Mouse (Mus musculus): ENCODE data around the gene Ms4a4b. TPM values are rescaled to one million over a fixed set of nuclear protein-coding genes. Genes with fewer than 3 reads are reported as not detected.

Ms4a4b gene
- polyA plus RNA-seq, 1 experiment from 2014 or later: not detected

DNA sequence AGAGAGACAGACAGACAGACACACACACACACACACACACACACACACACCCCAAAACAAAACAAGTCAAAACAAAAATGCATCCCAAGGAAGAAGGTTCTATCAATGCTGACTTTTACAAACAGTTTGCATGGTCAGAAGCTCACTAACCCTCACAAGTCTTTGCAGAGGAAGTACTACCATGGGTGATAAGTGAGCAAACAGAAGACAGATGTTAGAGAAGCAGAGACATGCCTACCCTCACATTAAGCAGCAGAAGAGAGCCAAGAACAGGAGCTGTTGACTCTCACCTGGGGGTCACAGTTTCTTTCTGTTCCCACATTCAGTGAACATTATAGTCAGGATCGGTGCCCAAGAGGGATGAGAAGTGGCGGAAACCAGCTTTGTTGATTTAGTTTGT lies 36.4 kb downstream of the Ms4a4b start:
- WGBS: 92% methylated on average over 2 of the region's 2 CpGs
- no peak for DNase-seq (ENCODE audit: low spot score)

DNA sequence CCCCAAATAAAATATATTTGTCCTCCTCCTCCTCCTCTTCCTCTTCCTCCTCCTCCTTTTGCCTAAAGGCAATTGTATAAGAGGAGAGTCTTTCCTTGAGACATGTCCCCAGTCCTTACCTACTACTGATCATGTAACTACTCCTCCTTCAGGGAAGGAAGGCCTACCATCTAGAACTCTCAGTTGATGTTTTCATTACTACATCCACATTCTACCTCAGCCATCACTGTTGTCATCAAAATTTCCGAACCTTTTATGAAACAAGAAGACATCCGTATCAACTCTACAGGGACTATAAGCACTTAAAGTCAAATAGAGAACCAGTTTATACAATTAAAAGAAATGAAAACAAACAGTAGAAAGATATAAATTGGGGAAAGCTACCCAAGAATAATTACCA lies 39.3 kb downstream of the Ms4a4b start:
- Histone ChIP-seq H3K27ac (replicated peaks; ENCODE audit: low read depth, low read length) (no peak overlapping the region), H3K9ac (ENCODE audit: low read length) (no peak overlapping the region), H3K27me3 (ENCODE audit: control insufficient read depth, insufficient read depth, low read length) (no peaks in the 10 kb centered on the region), H3K9me3 (ENCODE audit: control insufficient read depth, low read length) (no peaks in the 10 kb centered on the region), H3K4me1 (ENCODE audit: control insufficient read depth, insufficient read depth, low read length) (no peaks in the 10 kb centered on the region), H3K4me2 (ENCODE audit: low read depth, severe bottlenecking) (no peak overlapping the region), H3K4me3 (ENCODE audit: low read depth, low read length) (no peak overlapping the region), H3K36me3 (ENCODE audit: control insufficient read depth, insufficient read depth, low read length) (no peaks in the 10 kb centered on the region)
- DNase-seq (ENCODE audit: low spot score) (no peak), ATAC-seq (ENCODE audit: insufficient number of reproducible peaks, low FRiP score, low TSS enrichment, low read depth) (no peak)
- 84% methylated on average over 2 of the region's 2 CpGs for WGBS

More for the DNA sequence above, 36.4 kb downstream of the Ms4a4b start:
- H3K4me1 ChIP-seq (ENCODE audit: control insufficient read depth, insufficient read depth, low read length): no peaks in the 10 kb centered on the region
- H3K4me3 ChIP-seq (ENCODE audit: low read depth, low read length): no peak overlapping the region
- no peak overlapping the region for H3K9ac ChIP-seq (ENCODE audit: low read length)
- H3K27me3 ChIP-seq (ENCODE audit: control insufficient read depth, insufficient read depth, low read length): no peaks in the 10 kb centered on the region
- no peaks in the 10 kb centered on the region for H3K9me3 ChIP-seq (ENCODE audit: control insufficient read depth, low read length)
- no peak overlapping the region for H3K27ac ChIP-seq (replicated peaks; ENCODE audit: low read depth, low read length)
- ATAC-seq (ENCODE audit: insufficient number of reproducible peaks, low FRiP score, low TSS enrichment, low read depth): no peak
- no peak overlapping the region for H3K4me2 ChIP-seq (ENCODE audit: low read depth, severe bottlenecking)
- H3K36me3 ChIP-seq (ENCODE audit: control insufficient read depth, insufficient read depth, low read length): no peaks in the 10 kb centered on the region

DNA sequence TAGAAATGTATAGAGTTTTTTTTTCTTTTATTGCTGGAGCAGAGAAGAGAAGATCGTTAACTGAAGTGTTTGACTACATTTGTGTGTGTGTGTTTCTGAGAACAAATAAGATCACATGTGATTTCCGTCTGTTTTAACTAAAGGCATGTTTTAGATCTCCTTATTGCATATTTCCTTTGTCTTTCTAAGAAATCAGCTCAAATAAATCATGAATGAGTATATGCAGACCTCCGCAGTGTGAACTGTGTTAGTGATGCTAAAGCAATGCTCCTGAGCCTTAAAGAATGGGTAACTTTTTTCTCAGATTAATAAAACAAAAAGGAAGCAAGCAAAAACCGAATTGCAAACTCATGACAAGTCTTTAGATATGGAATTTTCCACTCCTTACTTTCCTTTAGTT lies 40.6 kb downstream of the Ms4a4b start:
- Histone ChIP-seq H3K9me3 (ENCODE audit: control insufficient read depth, low read length) (no peaks in the 10 kb centered on the region), H3K36me3 (ENCODE audit: control insufficient read depth, insufficient read depth, low read length) (no peaks in the 10 kb centered on the region), H3K4me1 (ENCODE audit: control insufficient read depth, insufficient read depth, low read length) (no peaks in the 10 kb centered on the region), H3K4me2 (ENCODE audit: low read depth, severe bottlenecking) (no peak overlapping the region), H3K9ac (ENCODE audit: low read length) (no peak overlapping the region), H3K27me3 (ENCODE audit: control insufficient read depth, insufficient read depth, low read length) (no peaks in the 10 kb centered on the region), H3K27ac (replicated peaks; ENCODE audit: low read depth, low read length) (no peak overlapping the region), H3K4me3 (ENCODE audit: low read depth, low read length) (no peak overlapping the region)
- WGBS: 75% methylated on average over 4 of the region's 4 CpGs
- ATAC-seq (ENCODE audit: insufficient number of reproducible peaks, low FRiP score, low TSS enrichment, low read depth) (no peak), DNase-seq (ENCODE audit: low spot score) (no peak)

DNA sequence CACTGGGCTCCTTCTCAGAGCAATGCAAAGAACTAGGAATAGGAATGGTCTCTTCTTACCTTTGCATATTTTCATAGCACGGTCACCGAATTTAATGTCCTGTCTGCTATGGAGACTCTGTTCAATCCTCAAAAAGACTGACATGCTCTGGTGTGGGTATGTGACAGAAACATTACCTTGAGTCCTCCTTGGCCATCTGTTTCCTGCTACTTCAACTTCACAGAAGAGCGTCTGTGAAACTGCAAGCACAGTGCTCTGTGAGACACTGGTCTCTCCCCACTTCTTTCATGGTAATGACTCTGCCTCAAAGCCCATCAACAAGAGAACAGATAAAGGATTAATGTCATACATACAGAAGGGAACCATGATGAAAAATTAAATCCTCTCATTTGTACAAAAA lies 41.0 kb downstream of the Ms4a4b start:
- H3K4me1 ChIP-seq (ENCODE audit: control insufficient read depth, insufficient read depth, low read length): no peaks in the 10 kb centered on the region
- ATAC-seq (ENCODE audit: insufficient number of reproducible peaks, low FRiP score, low TSS enrichment, low read depth) (no peak), DNase-seq (ENCODE audit: low spot score) (no peak)
- H3K27me3 ChIP-seq (ENCODE audit: control insufficient read depth, insufficient read depth, low read length): no peaks in the 10 kb centered on the region
- WGBS: 82% methylated on average over 3 of the region's 3 CpGs
- no peak overlapping the region for H3K9ac ChIP-seq (ENCODE audit: low read length)
- no peaks in the 10 kb centered on the region for H3K9me3 ChIP-seq (ENCODE audit: control insufficient read depth, low read length)
- H3K36me3 ChIP-seq (ENCODE audit: control insufficient read depth, insufficient read depth, low read length): no peaks in the 10 kb centered on the region
- no peak overlapping the region for H3K27ac ChIP-seq (replicated peaks; ENCODE audit: low read depth, low read length)
- H3K4me3 ChIP-seq (ENCODE audit: low read depth, low read length): no peak overlapping the region
- no peak overlapping the region for H3K4me2 ChIP-seq (ENCODE audit: low read depth, severe bottlenecking)

DNA sequence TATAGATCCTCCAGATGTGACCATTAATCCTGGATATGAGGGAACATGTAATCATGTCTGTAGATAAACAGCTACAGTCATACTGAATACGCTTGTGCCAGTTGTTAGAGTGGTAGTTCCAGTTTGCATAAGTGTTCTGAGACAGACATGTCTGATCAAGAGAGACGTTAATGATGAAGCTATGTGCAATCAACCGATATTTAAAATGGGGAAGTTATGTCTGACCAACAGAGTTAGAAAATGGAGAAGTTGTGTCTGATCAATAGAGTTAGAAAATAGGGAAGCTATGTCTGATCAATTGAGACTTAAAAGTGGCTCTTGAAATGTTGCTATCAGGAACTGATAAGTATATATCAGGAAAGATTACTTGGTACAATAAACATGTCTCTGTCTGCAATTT lies 41.9 kb downstream of the Ms4a4b start:
- H3K4me1 ChIP-seq (ENCODE audit: control insufficient read depth, insufficient read depth, low read length): no peaks in the 10 kb centered on the region
- 92% methylated on average over 3 of the region's 3 CpGs for WGBS
- no peaks in the 10 kb centered on the region for H3K36me3 ChIP-seq (ENCODE audit: control insufficient read depth, insufficient read depth, low read length)
- H3K4me3 ChIP-seq (ENCODE audit: low read depth, low read length): no peak overlapping the region
- no peak overlapping the region for H3K4me2 ChIP-seq (ENCODE audit: low read depth, severe bottlenecking)
- ATAC-seq (ENCODE audit: insufficient number of reproducible peaks, low FRiP score, low TSS enrichment, low read depth) (no peak), DNase-seq (ENCODE audit: low spot score) (no peak)
- H3K27me3 ChIP-seq (ENCODE audit: control insufficient read depth, insufficient read depth, low read length): no peaks in the 10 kb centered on the region
- no peaks in the 10 kb centered on the region for H3K9me3 ChIP-seq (ENCODE audit: control insufficient read depth, low read length)
- no peak overlapping the region for H3K27ac ChIP-seq (replicated peaks; ENCODE audit: low read depth, low read length)
- no peak overlapping the region for H3K9ac ChIP-seq (ENCODE audit: low read length)

DNA sequence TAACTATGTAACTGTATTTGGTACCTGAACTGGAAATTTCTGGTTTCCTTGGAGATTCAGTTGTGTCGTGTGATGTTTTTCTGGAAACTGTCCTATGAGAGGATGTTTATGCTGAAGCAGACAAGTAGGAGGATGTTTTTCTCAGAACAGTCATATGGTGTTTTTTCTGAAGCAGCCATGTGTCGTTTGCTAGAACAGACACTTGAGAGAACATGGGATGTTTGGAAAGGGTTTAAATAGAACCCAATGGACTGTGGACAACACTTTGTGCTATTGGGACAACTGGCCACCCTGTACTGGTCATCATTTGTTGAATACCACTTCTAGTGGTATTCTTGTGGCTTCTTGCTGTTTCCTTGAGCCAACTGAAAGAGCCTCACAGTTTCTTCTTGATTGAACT lies 42.4 kb downstream of the Ms4a4b start, which contains the start of gene Gm8369:
Gm8369 (plus strand) TSS at position 193 of the 400 bp plus-strand sequence.
- Histone ChIP-seq H3K4me3 (ENCODE audit: low read depth, low read length) (no peak within 1 kb of the TSS), H3K27ac (replicated peaks; ENCODE audit: low read depth, low read length) (no peak within 1 kb of the TSS), H3K4me1 (ENCODE audit: control insufficient read depth, insufficient read depth, low read length) (no peaks in the 10 kb centered on the region), H3K27me3 (ENCODE audit: control insufficient read depth, insufficient read depth, low read length) (no peaks in the 10 kb centered on the region), H3K4me2 (ENCODE audit: low read depth, severe bottlenecking) (no peak within 1 kb of the TSS), H3K9me3 (ENCODE audit: control insufficient read depth, low read length) (no peaks in the 10 kb centered on the region), H3K9ac (ENCODE audit: low read length) (no peak within 1 kb of the TSS), H3K36me3 (ENCODE audit: control insufficient read depth, insufficient read depth, low read length) (no peaks in the 10 kb centered on the region)
- no peak for DNase-seq (ENCODE audit: low spot score)
- no peak for ATAC-seq (ENCODE audit: insufficient number of reproducible peaks, low FRiP score, low TSS enrichment, low read depth)
- 84% methylated on average over 2 of the region's 2 CpGs for WGBS

DNA sequence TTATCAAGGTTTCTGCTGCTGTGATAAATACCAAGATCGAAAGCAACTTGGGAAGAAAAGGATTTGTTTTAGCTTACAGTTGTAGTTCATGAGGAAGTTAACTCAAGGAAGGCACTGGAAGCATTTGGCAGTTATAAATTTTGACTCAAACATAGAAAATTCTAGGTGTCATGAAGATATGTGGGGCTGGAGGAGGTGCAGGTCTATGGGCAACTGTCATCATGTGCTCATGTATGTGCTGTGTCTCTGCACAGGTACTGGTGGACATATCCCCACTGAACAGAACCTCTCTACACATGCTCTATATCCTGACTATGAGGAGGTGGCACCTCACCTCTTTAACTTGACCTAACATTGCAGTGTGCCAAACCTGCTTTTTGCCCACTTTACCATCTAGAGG lies 43.2 kb downstream of the Ms4a4b start:
- Histone ChIP-seq H3K4me2 (ENCODE audit: low read depth, severe bottlenecking) (no peak overlapping the region), H3K27me3 (ENCODE audit: control insufficient read depth, insufficient read depth, low read length) (no peaks in the 10 kb centered on the region), H3K9ac (ENCODE audit: low read length) (no peak overlapping the region), H3K4me3 (ENCODE audit: low read depth, low read length) (no peak overlapping the region), H3K4me1 (ENCODE audit: control insufficient read depth, insufficient read depth, low read length) (no peaks in the 10 kb centered on the region), H3K27ac (replicated peaks; ENCODE audit: low read depth, low read length) (no peak overlapping the region), H3K36me3 (ENCODE audit: control insufficient read depth, insufficient read depth, low read length) (no peaks in the 10 kb centered on the region), H3K9me3 (ENCODE audit: control insufficient read depth, low read length) (no peaks in the 10 kb centered on the region)
- ATAC-seq (ENCODE audit: insufficient number of reproducible peaks, low FRiP score, low TSS enrichment, low read depth): no peak
- DNase-seq (ENCODE audit: low spot score): no peak
- 89% methylated on average over 1 of the region's 1 CpGs for WGBS

DNA sequence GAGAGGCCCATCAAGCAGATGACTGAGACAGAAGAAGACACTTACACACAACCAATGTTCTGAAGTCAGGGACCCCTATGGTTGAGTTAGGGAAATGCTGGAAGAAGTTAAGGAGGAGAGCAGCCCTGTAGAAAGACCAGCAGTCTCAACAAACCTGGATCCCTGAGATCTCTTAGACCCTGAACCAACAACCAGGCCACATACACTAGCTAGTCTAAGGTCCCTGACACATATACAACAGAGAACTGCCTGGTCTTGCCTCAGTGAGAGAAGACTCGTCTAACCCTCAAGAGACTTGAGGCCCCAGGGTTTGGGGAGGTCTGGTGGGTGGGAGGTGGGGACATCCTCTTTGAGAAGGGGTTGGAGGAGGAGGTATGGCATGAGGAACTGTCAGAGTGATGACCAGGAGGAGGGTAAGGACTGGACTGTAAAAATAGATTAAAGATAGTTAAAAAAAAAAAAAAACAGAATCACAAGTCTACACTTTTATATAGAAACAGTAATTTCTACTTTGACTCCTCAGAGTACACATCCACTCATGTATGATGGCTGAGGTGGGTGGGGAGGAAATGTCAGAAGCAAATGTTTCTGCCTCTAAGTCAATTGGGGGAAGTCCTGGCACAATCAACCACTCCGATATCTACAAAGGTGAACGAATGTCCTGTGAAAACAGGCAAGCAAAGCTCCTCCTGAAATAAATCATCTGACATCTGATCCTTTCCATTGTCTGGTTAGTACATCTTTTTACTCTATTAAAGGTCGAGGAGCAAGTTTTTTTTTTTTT lies 48.2 kb downstream of the Ms4a4b start:
- H3K4me2 ChIP-seq (ENCODE audit: low read depth, severe bottlenecking): no peak overlapping the region
- no peak overlapping the region for H3K9ac ChIP-seq (ENCODE audit: low read length)
- no peak overlapping the region for H3K27ac ChIP-seq (replicated peaks; ENCODE audit: low read depth, low read length)
- ATAC-seq (ENCODE audit: insufficient number of reproducible peaks, low FRiP score, low TSS enrichment, low read depth): no peak
- whole genome bisulfite sequencing: 68% methylated on average over 4 of the region's 4 CpGs
- H3K9me3 ChIP-seq (ENCODE audit: control insufficient read depth, low read length): no peaks in the 10 kb centered on the region
- no peaks in the 10 kb centered on the region for H3K36me3 ChIP-seq (ENCODE audit: control insufficient read depth, insufficient read depth, low read length)
- H3K4me3 ChIP-seq (ENCODE audit: low read depth, low read length): no peak overlapping the region
- H3K4me1 ChIP-seq (ENCODE audit: control insufficient read depth, insufficient read depth, low read length): no peaks in the 10 kb centered on the region
- no peak for DNase-seq (ENCODE audit: low spot score)
- H3K27me3 ChIP-seq (ENCODE audit: control insufficient read depth, insufficient read depth, low read length): no peaks in the 10 kb centered on the region

DNA sequence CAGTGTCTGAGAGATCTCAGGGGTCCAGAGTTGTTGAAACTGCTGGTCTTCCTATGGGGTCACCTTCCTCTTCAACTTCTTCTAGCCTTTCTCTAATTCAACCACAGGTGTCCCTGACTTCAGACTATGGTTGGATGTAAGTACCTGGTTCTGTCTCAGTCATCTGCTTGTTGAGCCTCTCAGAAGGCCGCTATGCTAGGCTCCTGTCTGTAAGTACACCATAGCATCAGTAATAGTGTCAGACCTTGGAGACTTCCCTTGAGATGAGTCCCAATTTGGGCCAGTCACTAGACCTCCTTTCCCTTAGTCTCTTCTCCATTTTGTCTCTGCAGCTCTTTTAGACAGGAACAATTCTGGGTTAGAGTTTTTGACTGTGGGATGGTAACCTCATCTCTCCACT lies 49.3 kb downstream of the Ms4a4b start:
- Histone ChIP-seq H3K27me3 (ENCODE audit: control insufficient read depth, insufficient read depth, low read length) (no peaks in the 10 kb centered on the region), H3K4me1 (ENCODE audit: control insufficient read depth, insufficient read depth, low read length) (no peaks in the 10 kb centered on the region), H3K36me3 (ENCODE audit: control insufficient read depth, insufficient read depth, low read length) (no peaks in the 10 kb centered on the region), H3K27ac (replicated peaks; ENCODE audit: low read depth, low read length) (no peak overlapping the region), H3K4me3 (ENCODE audit: low read depth, low read length) (no peak overlapping the region), H3K9me3 (ENCODE audit: control insufficient read depth, low read length) (no peaks in the 10 kb centered on the region), H3K9ac (ENCODE audit: low read length) (no peak overlapping the region), H3K4me2 (ENCODE audit: low read depth, severe bottlenecking) (no peak overlapping the region)
- DNase-seq (ENCODE audit: low spot score) (no peak), ATAC-seq (ENCODE audit: insufficient number of reproducible peaks, low FRiP score, low TSS enrichment, low read depth) (no peak)
- 83% methylated on average over 1 of the region's 1 CpGs for WGBS
